Mouse (Mus musculus) left cerebral cortex, adult 9 months (tissue): ENCODE results near the gene Gnat2.

Source experiments
- DNase-seq, 2 experiments: peaks; one replicate each; pipeline ENCODE4 v3.0.0; 2022; ENCODE audit warnings: low spot score in 2 of 2

Gnat2 gene

DNA sequence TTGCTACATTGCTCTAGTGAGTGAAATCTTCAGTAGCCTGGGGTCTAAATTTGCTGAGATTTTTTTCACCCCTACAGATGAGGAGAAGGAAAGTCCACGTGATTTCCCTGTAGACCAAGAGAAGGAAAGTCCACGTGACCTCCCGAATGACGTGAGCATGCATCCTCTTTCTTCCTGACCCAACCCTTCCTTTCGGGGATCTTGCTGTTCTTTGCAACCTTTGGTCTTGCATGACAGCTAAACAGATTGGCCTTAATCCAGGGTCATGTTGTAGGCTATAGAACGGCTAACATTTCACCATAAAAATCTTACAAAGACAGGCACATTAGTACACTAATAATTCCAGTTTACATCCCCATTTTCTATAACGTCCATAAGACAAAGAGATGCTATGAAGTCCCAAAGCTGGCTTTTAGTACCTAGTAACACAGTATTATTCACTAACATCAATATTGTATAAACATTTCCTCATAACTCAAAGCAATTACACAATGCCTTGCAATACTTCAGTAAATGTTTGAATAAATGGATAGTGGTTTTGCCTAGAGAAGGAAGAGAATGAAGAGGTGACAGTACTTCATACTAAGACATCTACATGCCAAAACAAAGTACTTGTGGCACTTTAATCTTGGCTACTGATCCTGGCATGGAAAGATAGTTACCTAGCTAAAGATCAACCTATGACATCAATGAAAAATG is 21.2 kb downstream of the Gnat2 start:
- no peak for DNase-seq

DNA sequence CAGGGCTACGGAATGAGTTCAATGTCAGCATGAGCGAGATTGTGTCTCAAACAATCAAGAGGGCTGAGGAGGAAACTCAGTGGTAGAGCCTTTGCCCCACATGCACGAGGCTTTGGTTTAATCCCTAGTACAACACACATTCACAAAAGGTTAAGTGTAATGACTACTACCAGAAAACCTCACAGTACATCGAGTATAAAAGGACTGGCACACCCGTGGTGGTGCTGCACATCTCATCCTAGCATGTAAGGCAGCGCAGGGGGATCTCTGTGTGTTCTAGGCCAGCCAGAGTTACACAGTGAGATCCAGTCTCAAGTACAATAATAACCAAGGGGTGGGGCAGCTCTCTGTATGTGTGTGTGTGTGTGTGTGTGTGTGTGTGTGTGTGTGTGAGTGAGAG is 24.9 kb downstream of the Gnat2 start:
- DNase-seq = no peak

DNA sequence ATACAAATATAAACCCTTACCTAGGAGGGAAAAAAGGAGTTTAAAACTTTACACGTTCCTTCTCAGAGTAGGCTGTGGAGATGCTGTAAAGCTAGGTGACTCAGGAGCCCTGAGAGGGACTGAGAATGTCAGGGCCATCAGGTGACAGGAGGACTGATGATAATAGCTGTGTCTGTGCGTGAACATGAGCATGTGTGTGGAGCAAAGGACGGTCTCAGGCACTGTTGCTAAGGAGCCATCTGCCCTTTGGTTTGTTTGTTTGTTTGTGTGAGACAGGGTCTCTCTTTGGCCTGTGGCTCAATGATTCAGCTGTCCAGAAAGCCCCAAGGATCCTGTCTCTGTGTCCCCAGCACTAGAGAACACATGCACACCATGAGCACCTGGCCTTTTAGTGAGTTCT is 28.5 kb downstream of the Gnat2 start:
- no peak for DNase-seq

DNA sequence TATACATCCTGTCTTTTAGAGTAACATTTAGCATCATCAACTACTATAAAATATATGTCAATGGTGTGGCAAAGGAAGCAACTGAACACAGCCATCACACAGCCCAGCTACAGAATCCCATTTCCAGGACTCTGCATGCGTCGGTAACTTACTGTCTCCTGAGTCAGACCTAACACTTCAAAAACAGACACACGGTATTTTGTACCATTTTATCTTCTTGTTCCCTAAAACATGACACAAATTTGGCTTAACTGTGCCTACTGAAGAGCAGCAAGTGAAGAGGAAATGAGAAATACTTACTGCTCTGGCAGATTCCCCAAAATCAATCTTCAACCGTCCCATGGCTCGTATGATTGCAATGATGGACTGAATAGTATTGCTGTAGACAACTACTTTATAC is 30.7 kb downstream of the Gnat2 start:
- DNase-seq = no peak

DNA sequence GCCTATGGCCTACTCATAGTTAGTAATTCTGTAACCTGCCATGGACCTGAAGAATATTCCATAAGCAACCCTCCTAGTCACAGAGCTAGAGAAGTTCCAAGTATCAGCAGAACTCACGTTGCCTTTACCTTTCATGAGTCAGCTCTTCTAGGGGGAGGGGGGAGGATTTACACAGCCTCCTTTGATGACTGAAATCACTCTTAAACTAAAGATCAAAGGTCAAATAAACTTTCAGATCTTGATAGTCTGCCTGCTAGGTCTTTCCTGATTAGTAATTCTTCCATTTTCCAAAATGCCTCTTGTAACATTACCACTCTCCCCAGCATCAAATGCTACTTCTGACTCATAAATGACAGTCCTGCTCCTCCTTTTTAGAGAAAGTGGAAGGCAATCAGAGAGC is 31.5 kb downstream of the Gnat2 start:
- no peak for DNase-seq

DNA sequence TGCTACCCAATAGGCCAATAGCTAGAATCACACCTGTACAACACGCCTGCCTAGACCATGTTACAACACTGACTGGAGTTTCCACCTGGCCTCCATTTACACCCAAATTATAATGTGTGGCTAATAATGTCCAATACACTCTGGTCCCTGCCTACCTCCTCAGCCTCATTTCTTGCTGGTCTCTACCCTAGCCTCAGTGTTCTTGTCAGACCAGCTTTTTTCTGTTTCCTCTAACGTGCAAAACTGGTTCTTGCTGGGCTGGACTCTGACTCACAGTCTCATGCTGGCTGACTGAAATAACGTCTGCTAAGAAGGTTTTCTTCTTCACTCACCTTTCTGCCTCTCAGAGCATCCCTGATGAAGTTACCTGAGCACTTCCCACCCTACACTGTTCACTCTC is 33.7 kb downstream of the Gnat2 start:
- no peak for DNase-seq

DNA sequence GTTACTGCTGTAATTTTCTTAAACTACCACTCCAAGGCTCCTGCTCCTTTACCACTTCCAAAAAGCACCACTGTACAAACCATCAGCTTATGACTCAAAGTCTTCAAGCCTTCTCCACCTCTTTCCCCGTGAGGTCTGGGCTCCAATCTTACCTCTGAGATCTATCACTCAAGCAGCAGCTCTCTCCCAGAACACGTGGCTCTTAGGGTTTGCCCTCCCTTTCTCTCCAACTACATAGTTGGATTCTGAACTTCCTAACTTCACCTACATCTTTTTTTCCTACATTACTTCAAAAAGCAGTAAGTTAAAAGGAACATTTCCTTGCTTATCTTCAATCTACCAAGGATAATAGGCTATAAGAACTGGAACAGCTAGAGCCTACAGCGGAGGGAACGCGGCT is 35.9 kb downstream of the Gnat2 start:
- DNase-seq = no peak

DNA sequence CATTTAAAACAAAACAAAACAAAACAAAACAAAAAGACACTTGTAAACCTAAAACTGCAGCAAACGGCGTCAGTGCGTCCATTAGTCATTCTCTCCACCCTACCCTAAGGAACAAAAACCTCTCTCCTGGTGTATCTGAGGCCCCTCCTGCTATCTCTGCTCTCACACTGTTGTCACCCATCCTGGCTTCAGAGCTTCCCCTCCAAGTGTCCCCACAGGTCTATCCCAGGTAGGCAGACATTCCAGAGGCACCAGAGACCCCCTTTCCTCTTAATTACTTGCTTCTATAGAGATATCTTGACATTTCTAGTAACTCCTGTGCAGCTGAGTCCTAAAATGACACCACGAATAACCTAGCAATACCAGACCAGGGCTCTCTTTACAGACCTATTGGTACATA is 36.8 kb downstream of the Gnat2 start:
- no peak for DNase-seq

DNA sequence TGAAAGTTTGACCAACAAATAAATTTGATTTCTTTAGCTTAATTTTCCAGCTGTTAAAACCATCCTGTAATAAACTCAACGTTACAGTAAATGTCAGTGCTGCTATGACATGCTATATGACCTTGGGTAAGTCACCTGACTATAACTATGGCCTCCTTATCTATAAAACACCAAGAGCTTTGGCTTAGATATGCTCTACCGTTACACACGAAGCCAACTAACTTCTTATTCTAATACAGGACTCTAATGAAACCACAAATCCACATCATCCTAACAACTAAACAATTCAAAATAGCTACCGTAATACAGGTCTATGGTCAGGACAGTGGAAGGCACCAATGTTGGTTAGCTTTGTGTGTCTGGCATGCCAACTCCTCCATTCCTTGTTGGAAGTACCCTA is 37.2 kb downstream of the Gnat2 start:
- no peak for DNase-seq

DNA sequence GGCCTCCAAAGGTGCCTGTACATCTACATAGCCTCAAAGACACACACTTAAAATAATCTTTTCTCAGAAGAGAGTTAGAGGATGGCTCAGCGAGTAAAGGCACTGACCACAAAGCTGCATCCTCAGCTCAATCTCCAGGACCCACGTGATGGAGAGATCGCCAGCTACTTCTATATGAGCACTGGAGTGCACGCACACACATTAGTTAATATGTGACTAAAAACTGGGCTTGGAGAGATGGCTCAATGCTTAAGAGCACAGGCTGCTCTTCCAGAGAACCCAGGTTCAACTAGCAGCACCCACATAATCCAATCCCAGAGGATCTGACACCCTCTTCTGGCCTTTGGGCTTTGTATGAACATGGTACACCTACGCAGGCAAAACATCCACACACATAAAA is 38.6 kb downstream of the Gnat2 start:
- no peak for DNase-seq

DNA sequence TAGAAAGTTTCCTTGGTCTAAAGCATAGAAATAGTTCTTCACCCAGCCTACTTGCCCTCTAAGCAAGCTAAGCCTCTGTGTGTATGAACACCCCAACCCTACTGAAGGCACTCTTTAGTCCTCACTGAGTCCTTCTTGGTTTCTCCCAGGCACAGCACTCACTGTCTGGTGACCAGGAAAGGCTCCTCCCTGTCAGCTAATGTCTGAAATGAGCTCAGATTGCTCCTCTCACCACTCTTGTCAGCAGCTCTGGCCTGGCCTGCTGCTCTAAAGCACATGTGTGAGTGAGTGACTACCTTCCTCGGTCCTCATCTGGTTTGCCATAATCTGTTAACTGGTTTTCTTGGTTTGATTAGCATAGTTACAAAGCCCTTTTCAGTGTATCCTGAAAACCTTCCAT is 39.2 kb downstream of the Gnat2 start:
- no peak for DNase-seq

DNA sequence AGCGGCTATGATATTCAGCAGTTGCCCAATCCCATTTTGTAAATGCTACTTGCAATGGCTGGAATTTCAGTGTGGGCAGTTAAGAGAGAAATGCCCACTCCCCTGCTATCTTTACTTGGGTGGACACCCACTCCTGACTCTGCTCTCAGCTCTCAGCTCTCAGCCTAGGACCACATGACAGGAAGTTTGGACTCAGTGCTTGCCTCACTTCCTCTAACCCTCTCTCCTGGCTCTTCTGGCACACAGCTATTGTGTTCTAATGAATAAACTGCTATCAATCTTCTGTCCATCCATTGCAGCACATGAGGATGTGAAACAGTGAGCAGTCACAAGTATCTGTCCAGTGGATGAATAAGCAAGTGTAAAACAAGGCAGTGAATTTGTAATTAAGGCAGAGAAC is 39.9 kb downstream of the Gnat2 start:
- no peak for DNase-seq

DNA sequence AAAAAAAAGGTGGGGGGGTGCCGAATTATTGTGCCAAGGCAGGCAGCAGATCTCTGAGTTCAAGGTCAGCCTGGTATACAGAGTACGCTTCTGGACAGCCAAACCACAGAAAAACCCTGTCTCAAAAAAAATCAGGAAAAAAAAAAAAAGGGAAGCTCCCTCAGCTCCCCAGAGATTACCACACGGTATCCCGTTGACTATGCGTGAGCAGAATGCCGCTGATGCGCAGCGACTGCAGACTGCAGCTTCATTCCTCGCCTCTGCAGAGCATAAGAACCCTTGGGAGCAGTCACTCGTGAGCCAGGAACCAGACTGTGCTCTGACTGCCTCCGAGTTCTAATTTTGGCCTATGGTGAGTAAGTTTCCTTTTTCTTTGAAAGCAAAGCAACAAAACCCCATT is 42.1 kb downstream of the Gnat2 start:
- peak; percentile 45 to 79 for DNase-seq

DNA sequence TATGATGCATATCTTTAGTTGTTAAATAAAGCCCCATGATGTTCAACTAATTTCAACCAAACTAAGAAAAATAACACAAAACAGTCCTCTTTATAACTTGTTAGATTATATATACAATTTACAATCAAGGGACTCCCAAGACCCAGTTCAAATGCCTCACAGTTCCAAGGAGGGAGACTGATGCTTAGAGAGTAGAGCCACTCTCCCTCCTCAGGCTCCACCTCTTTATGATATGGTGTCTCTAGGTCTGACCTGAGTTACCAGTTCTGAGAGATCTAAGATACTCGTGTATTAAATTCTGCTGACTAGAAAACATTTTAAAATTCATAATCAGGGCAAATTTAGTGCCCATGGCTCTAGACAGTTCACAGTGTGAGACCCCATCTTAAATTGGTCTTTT is 46.5 kb downstream of the Gnat2 start:
- no peak for DNase-seq

DNA sequence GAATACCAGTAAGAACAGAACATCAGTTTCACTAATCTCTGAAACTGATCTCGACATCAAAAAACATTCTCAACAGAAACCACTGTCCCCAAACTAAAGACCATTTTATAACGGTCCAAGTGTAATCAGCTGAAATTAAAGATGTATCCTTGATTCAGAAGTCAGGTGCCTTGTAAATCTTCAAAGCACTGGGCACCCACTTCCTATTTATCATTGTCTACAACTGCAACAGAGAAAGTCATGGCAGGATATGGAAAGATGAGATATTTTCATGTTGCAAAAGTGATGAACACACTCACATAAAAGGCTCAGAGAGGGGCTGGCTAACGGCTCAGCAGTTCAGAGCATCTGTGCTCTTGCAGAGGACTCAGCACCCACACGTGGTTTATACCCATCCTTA is 48.2 kb downstream of the Gnat2 start:
- no peak for DNase-seq

DNA sequence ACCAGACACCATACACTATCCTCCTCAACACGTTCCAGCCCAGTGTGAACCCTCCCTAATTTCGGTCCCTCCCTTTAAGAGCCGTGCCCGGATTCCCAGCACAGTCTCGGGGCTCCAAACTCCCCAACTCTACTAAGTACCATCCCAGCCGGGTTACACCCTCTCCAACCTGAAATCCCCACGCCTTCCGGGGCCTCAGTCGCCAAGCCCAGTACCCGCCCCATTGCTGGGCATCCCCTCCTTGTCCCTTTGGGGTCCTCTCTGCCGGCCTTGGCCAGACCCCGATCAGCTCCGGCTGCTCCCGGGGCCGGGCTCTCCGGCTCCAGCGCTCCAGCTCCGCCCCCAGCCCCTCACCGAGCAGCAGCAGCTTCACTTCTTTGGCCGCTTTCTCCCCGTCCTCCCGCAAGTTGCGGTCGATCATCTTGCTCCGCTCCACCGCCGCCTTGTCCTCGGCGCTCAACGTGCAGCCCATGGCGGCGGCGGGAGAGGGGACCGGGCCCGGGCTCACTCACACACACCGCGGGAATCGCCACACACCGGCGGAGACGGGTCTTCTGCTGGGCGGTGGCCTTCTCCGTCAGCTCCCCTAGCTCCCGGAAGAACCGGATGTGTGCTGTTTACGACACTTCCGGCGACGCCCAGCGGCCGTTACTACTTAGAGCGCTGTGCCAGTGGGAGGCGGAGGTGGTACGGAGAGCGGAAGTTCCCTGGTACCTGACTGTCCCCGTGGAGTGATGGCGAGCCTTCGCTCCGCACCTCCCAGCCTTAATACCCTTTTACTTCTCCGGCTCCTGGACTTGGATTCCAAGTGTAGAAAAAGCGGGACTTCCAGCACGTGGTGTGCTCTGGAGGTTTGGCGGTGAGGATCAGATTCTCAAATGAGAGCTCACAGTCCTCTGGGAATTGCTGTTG is 53.2 kb downstream of the Gnat2 start, which contains the start of gene Gnai3:
Gene Gnai3 (minus strand): TSS at position 613 of the 912 bp plus-strand sequence.
- DNase-seq = peak; percentile 62 to 90

DNA sequence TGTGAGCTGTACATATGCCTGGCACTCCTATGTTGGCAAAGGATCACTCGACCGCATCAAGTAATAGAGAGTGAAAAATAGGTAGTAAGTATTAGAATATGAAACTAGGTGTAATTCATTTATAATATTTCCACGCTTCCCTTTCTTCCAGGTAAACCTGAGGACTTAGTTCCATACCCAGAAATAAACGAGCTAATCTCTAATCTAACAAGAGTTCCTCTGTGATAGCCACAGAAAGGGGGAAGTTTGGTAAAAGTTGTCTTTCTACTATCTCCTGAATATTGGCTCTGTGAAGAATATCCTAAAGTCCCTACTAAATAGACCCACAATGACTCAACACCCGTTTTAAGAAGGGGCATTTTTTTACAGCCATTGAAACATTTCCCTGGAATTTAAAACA is 54.1 kb downstream of the Gnat2 start:
- DNase-seq = no peak

DNA sequence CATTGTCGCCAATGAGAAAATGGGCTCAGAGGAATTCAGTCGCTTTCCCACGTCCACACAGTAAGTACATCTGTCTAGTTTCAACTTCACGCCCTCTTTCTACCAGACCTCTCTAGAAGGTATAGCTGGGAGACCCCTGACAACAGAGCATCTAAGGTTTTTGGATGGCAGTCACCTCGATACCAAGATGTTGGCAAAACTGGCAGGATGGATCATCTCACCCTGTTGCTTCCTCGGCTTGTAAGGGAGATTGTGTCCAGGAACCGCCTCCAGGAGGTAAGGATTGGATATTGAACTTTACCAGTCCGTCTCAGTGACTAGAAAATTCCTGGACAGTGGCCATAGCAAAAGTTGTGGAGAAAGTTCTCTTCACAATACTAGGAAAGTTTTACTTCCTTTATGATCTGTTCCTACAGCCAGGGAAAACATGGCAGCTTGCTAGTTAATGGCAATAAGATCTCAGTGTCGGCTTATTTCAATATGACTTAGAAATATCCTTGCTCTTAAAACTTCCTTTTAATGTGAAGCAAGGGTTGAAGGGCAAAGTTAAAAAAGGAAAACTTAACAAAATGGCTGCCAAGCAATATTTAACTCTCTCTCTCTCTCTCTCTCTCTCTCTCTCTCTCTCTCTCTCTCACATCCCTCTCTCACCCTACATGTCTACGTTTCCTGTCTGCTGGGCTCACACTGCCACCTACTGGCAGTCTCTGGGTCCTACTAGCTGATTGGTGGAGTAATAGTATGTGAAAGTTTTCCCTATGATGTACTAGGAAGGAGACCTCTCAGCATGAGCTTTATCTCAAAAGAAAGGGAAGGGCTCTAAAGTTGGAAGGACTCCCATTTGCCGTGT is 55.0 kb downstream of the Gnat2 start:
- DNase-seq = peak; percentile 58 to 93
